Mouse (Mus musculus): ENCODE measurements around the gene Slc24a2. TPM values are rescaled to one million over a fixed set of nuclear protein-coding genes. Genes with fewer than 3 reads are reported as not detected.

Slc24a2 gene
- total and polyA plus RNA-seq, 3 experiments = not detected

DNA sequence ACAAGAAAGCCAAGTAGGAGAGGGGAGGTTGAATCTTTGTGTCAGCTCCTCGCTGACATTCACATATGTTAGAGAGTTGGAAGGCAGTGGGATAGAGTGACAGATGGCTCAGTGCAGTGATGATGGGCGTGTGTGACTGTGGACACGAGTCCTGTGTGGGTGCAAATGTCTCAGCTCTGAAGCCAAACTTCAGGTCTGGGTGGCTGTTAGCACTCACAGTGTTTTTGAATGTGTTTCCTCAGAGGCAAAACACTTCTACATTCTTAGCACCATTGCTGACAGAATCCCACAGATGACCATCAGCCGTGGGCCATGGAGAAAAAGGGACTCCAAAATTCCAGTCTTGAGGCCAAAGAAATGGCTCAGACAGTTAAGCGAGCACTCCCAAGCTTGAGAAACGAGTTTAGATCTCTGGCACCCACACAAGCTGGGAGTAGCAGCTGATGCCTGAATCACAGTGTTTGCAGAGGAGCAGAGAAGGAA lies 167.5 kb downstream of the Slc24a2 start:
- Histone ChIP-seq H3K27ac (ENCODE audit: control insufficient read depth, low read depth, low read length) (no peak overlapping the region), H3K9ac (ENCODE audit: control insufficient read depth, low read depth, low read length, poor library complexity, severe bottlenecking) (no peak overlapping the region), H3K36me3 (ENCODE audit: control insufficient read depth in 1 of 2, insufficient read depth in 2 of 2, low read length in 2 of 2) (no peaks in the 10 kb centered on the region), H3K4me3 (ENCODE audit: control insufficient read depth in 1 of 2, insufficient read depth in 1 of 2, low read depth in 2 of 2, low read length in 2 of 2) (no peak overlapping the region), H3K79me2 (ENCODE audit: control insufficient read depth, insufficient read depth, low read length, poor library complexity) (no peaks in the 10 kb centered on the region), H3K4me1 (ENCODE audit: control insufficient read depth in 1 of 2, insufficient read depth in 2 of 2, low read length in 2 of 2) (no peaks in the 10 kb centered on the region), H3K27me3 (ENCODE audit: control insufficient read depth in 1 of 2, insufficient read depth in 2 of 2, low read length in 2 of 2) (no peaks in the 10 kb centered on the region), H3K9me3 (replicated peaks; ENCODE audit: insufficient read depth, low read length) (no peaks in the 10 kb centered on the region)
- TF ChIP-seq SMC3 (IDR thresholded peaks at IDR 0.05; ENCODE audit: low read depth, low read length) (no peak), HCFC1 (IDR thresholded peaks at IDR 0.05; ENCODE audit: low read depth, low read length) (no peak), NRF1 (IDR thresholded peaks at IDR 0.05; ENCODE audit: insufficient read depth, low read depth, low read length, poor library complexity, severe bottlenecking) (no peak), ELF1 (IDR thresholded peaks at IDR 0.05; ENCODE audit: low read depth, low read length) (no peak), ZNF384 (IDR thresholded peaks at IDR 0.05; ENCODE audit: low read depth, low read length) (no peak), GABPA (IDR thresholded peaks at IDR 0.05; ENCODE audit: low read depth, low read length) (no peak), UBTF (IDR thresholded peaks at IDR 0.05; ENCODE audit: borderline replicate concordance, insufficient read depth, low read depth, low read length) (no peak), ZMIZ1 (IDR thresholded peaks at IDR 0.05; ENCODE audit: low read depth, low read length) (no peak), USF1 (IDR thresholded peaks at IDR 0.05; ENCODE audit: low read depth, low read length) (no peak), POLR2AphosphoS2 (IDR thresholded peaks at IDR 0.05; ENCODE audit: low read length) (no peak), MAZ (IDR thresholded peaks at IDR 0.05; ENCODE audit: low read depth, low read length) (no peak), POLR2AphosphoS5 (IDR thresholded peaks at IDR 0.05; ENCODE audit: borderline replicate concordance, low read depth, low read length) (no peak), ZKSCAN1 (IDR thresholded peaks at IDR 0.05; ENCODE audit: low read depth, low read length) (no peak), KAT2A (conservative IDR thresholded peaks at IDR 0.05; ENCODE audit: low read depth, low read length) (no peak), TCF12 (IDR thresholded peaks at IDR 0.05; ENCODE audit: low read depth, low read length) (no peak), MEF2A (IDR thresholded peaks at IDR 0.05; ENCODE audit: extremely low read depth, insufficient replicate concordance, low read depth, low read length, poor library complexity, severe bottlenecking) (no peak), RAD21 (IDR thresholded peaks at IDR 0.05; ENCODE audit: low read depth, low read length) (no peak)
- DNase-seq (ENCODE audit: low read depth, low spot score) = no peak

DNA sequence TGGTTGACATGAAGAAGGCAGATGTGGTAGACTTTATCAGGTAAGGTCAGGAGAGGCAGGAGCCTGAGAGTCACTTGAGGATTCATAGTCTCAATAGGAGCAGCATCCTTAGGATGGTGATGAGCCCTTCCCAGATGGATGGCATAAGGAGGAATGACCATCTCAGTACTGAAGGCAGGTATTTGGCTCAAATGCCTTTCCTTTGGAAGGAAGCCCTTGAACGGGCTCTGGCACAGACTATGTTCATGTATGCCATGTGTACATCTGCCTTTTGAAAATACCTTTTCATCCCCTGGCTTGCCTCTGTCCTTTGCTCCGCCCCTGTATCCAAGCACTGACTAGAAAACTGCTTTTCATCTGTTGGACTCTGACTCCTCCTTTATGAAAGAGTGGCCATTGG lies 168.6 kb downstream of the Slc24a2 start:
- Histone ChIP-seq H3K4me1 (ENCODE audit: control insufficient read depth in 1 of 2, insufficient read depth in 2 of 2, low read length in 2 of 2) (no peaks in the 10 kb centered on the region), H3K27me3 (ENCODE audit: control insufficient read depth in 1 of 2, insufficient read depth in 2 of 2, low read length in 2 of 2) (no peaks in the 10 kb centered on the region), H3K27ac (ENCODE audit: control insufficient read depth, low read depth, low read length) (no peak overlapping the region), H3K4me3 (ENCODE audit: control insufficient read depth in 1 of 2, insufficient read depth in 1 of 2, low read depth in 2 of 2, low read length in 2 of 2) (no peak overlapping the region), H3K9me3 (replicated peaks; ENCODE audit: insufficient read depth, low read length) (no peaks in the 10 kb centered on the region), H3K9ac (ENCODE audit: control insufficient read depth, low read depth, low read length, poor library complexity, severe bottlenecking) (no peak overlapping the region), H3K36me3 (ENCODE audit: control insufficient read depth in 1 of 2, insufficient read depth in 2 of 2, low read length in 2 of 2) (no peaks in the 10 kb centered on the region), H3K79me2 (ENCODE audit: control insufficient read depth, insufficient read depth, low read length, poor library complexity) (no peaks in the 10 kb centered on the region)
- TF ChIP-seq TCF12 (IDR thresholded peaks at IDR 0.05; ENCODE audit: low read depth, low read length) (no peak), TAL1 (IDR thresholded peaks at IDR 0.05; ENCODE audit: low read length) (no peak), ETS1 (IDR thresholded peaks at IDR 0.05; ENCODE audit: low read depth, low read length) (no peak), SMC3 (IDR thresholded peaks at IDR 0.05; ENCODE audit: low read depth, low read length) (no peak), RCOR1 (IDR thresholded peaks at IDR 0.05; ENCODE audit: low read depth, low read length) (no peak), MXI1 (IDR thresholded peaks at IDR 0.05; ENCODE audit: low read depth, low read length) (no peak), NRF1 (IDR thresholded peaks at IDR 0.05; ENCODE audit: insufficient read depth, low read depth, low read length, poor library complexity, severe bottlenecking) (no peak), RAD21 (IDR thresholded peaks at IDR 0.05; ENCODE audit: low read depth, low read length) (no peak), ZNF384 (IDR thresholded peaks at IDR 0.05; ENCODE audit: low read depth, low read length) (no peak), USF2 (IDR thresholded peaks at IDR 0.05; ENCODE audit: borderline replicate concordance in 1 of 2, insufficient read depth in 1 of 2, low read depth in 1 of 2, low read length in 2 of 2) (no peak), MYB (IDR thresholded peaks at IDR 0.05; ENCODE audit: low read depth, low read length) (no peak), E2F4 (IDR thresholded peaks at IDR 0.05; ENCODE audit: borderline replicate concordance, low read depth, low read length) (no peak), MYC (IDR thresholded peaks at IDR 0.05; ENCODE audit: low read depth, low read length) (no peak)
- DNase-seq (ENCODE audit: low read depth, low spot score) = no peak

Data from MEL (cell line).